Mouse (Mus musculus): ENCODE measurements around the gene Ephb2. TPM values are rescaled to one million over a fixed set of nuclear protein-coding genes. Genes with fewer than 3 reads are reported as not detected.
A peak's percentile ranks its signal among the peaks of the same experiment; 100 is the strongest.

Ephb2 gene
- 31.0 and 31.7 TPM in 2 replicates for polyA plus RNA-seq (2015; fragmentation: Nextera tagmentation; extraction: Ambion mirVana)

- H3K4me3 ChIP-seq, result peak within 1 kb of the TSS; percentile 72
- H3K4me1 ChIP-seq, result peaks cover 62% of the 10 kb centered on the region
- H3K36me3 ChIP-seq (replicated peaks), result no peaks in the 10 kb centered on the region
- peak within 1 kb of the TSS; percentile 85 for H3K9ac ChIP-seq
- H3K4me2 ChIP-seq, result peak within 1 kb of the TSS; percentile 86
- peak; percentile 87 for ATAC-seq (replicated peaks)
- under 1% methylated on average over 87 of the region's 88 CpGs for WGBS
- no peaks in the 10 kb centered on the region for H3K27me3 ChIP-seq (replicated peaks)
- peak within 1 kb of the TSS; percentile 99 for H3K27ac ChIP-seq
- H3K9me3 ChIP-seq, result no peaks in the 10 kb centered on the region
Measured at GRCm38 (mm10) chr4:136835621-136836386, at the start of gene Ephb2. TSS of gene Ephb2 (minus strand) at chr4:136835988.

GRCm38 (mm10) chr4:136878601-136879000 lies 42.8 kb upstream of the Ephb2 start:
- H3K4me3 ChIP-seq, result no peak overlapping the region
- 24% methylated on average over 5 of the region's 5 CpGs for WGBS
- H3K36me3 ChIP-seq (replicated peaks), result no peaks in the 10 kb centered on the region
- no peaks in the 10 kb centered on the region for H3K9me3 ChIP-seq
- ATAC-seq (replicated peaks), result no peak
- no peaks in the 10 kb centered on the region for H3K4me1 ChIP-seq
- no peaks in the 10 kb centered on the region; the same call in 1 of the 2 replicates for H3K27me3 ChIP-seq (replicated peaks)
- H3K27ac ChIP-seq, result no peak overlapping the region
- no peak overlapping the region for H3K4me2 ChIP-seq
- H3K9ac ChIP-seq, result no peak overlapping the region

GRCm38 (mm10) chr4:136878171-136878570 lies 42.4 kb upstream of the Ephb2 start:
- 0 out of 2 replicates have a peak, but pooled peaks have one; percentile 33 for ATAC-seq (replicated peaks)
- H3K4me2 ChIP-seq, result no peak overlapping the region
- H3K27ac ChIP-seq, result no peak overlapping the region
- 49% methylated on average over 8 of the region's 8 CpGs for WGBS
- H3K9me3 ChIP-seq, result no peaks in the 10 kb centered on the region
- H3K4me3 ChIP-seq, result no peak overlapping the region
- no peaks in the 10 kb centered on the region for H3K4me1 ChIP-seq
- H3K36me3 ChIP-seq (replicated peaks), result no peaks in the 10 kb centered on the region
- no peak overlapping the region for H3K9ac ChIP-seq
- no peaks in the 10 kb centered on the region; the same call in 1 of the 2 replicates for H3K27me3 ChIP-seq (replicated peaks)

- Histone ChIP-seq H3K36me3 (replicated peaks) (no peaks in the 10 kb centered on the region), H3K9me3 (no peaks in the 10 kb centered on the region), H3K4me1 (no peaks in the 10 kb centered on the region), H3K9ac (no peak overlapping the region), H3K4me2 (no peak overlapping the region), H3K4me3 (no peak overlapping the region), H3K27ac (no peak overlapping the region), H3K27me3 (replicated peaks) (no peaks in the 10 kb centered on the region; the same call in 1 of the 2 replicates)
- ATAC-seq (replicated peaks), result peak; percentile 74; the same call in 1 of the 2 replicates
- 17% methylated on average over 7 of the region's 7 CpGs for WGBS
Measured at GRCm38 (mm10) chr4:136876971-136877370, 41.2 kb upstream of the Ephb2 start.

GRCm38 (mm10) chr4:136875012-136875411 lies 39.2 kb upstream of the Ephb2 start:
- Histone ChIP-seq H3K9me3 (no peaks in the 10 kb centered on the region), H3K36me3 (replicated peaks) (no peaks in the 10 kb centered on the region), H3K27ac (no peak overlapping the region), H3K4me3 (no peak overlapping the region), H3K4me1 (no peaks in the 10 kb centered on the region), H3K9ac (no peak overlapping the region), H3K4me2 (no peak overlapping the region), H3K27me3 (replicated peaks) (no peaks in the 10 kb centered on the region)
- WGBS, result 90% methylated on average over 14 of the region's 14 CpGs
- no peak for ATAC-seq (replicated peaks)

- Histone ChIP-seq H3K27ac (0 out of 2 replicates have a peak overlapping the region, but pooled peaks have one; percentile 4), H3K4me3 (no peak overlapping the region), H3K4me1 (peaks cover 34% of the 10 kb centered on the region), H3K9me3 (no peaks in the 10 kb centered on the region), H3K36me3 (replicated peaks) (no peaks in the 10 kb centered on the region), H3K4me2 (no peak overlapping the region), H3K9ac (no peak overlapping the region), H3K27me3 (replicated peaks) (no peaks in the 10 kb centered on the region)
- 80% methylated on average over 6 of the region's 6 CpGs for WGBS
- ATAC-seq (replicated peaks), result no peak
Measured at GRCm38 (mm10) chr4:136868371-136868770, 32.6 kb upstream of the Ephb2 start.

GRCm38 (mm10) chr4:136867690-136868345 lies 32.0 kb upstream of the Ephb2 start:
- 14% methylated on average over 12 of the region's 12 CpGs for WGBS
- no peaks in the 10 kb centered on the region for H3K36me3 ChIP-seq (replicated peaks)
- no peaks in the 10 kb centered on the region for H3K9me3 ChIP-seq
- ATAC-seq (replicated peaks), result peak; percentile 26; the same call in 1 of the 2 replicates
- H3K4me1 ChIP-seq, result peaks cover 35% of the 10 kb centered on the region
- 0 out of 2 replicates have a peak overlapping the region, but pooled peaks have one; percentile 4 for H3K27ac ChIP-seq
- no peaks in the 10 kb centered on the region for H3K27me3 ChIP-seq (replicated peaks)
- H3K4me3 ChIP-seq, result no peak overlapping the region
- H3K4me2 ChIP-seq, result no peak overlapping the region
- H3K9ac ChIP-seq, result no peak overlapping the region

GRCm38 (mm10) chr4:136865531-136865930 lies 29.7 kb upstream of the Ephb2 start:
- Histone ChIP-seq H3K27ac (peak overlapping the region; percentile 65), H3K4me3 (no peak overlapping the region)

GRCm38 (mm10) chr4:136864751-136865470 lies 29.1 kb upstream of the Ephb2 start:
- H3K4me1 ChIP-seq, result peaks cover 53% of the 10 kb centered on the region
- no peaks in the 10 kb centered on the region for H3K9me3 ChIP-seq
- H3K27ac ChIP-seq, result peak overlapping the region; percentile 65
- WGBS, result 2% methylated on average over 15 of the region's 15 CpGs
- ATAC-seq (replicated peaks), result peak; percentile 63; the same call in 1 of the 2 replicates
- H3K27me3 ChIP-seq (replicated peaks), result no peaks in the 10 kb centered on the region
- peak overlapping the region; percentile 25 for H3K4me2 ChIP-seq
- no peak overlapping the region for H3K9ac ChIP-seq
- H3K36me3 ChIP-seq (replicated peaks), result no peaks in the 10 kb centered on the region
- H3K4me3 ChIP-seq, result no peak overlapping the region

More at GRCm38 (mm10) chr4:136865531-136865930, 29.7 kb upstream of the Ephb2 start:
- Histone ChIP-seq H3K9me3 (no peaks in the 10 kb centered on the region), H3K4me2 (peak overlapping the region; percentile 25; the same call in 1 of the 2 replicates), H3K9ac (no peak overlapping the region), H3K27me3 (replicated peaks) (no peaks in the 10 kb centered on the region), H3K4me1 (peaks cover 53% of the 10 kb centered on the region), H3K36me3 (replicated peaks) (no peaks in the 10 kb centered on the region)
- 44% methylated on average over 5 of the region's 5 CpGs for WGBS
- ATAC-seq (replicated peaks), result peak; percentile 43

GRCm38 (mm10) chr4:136863517-136863916 lies 27.7 kb upstream of the Ephb2 start:
- ATAC-seq (replicated peaks), result no peak
- Histone ChIP-seq H3K9ac (no peak overlapping the region), H3K4me1 (peaks cover 53% of the 10 kb centered on the region), H3K9me3 (no peaks in the 10 kb centered on the region), H3K36me3 (replicated peaks) (no peaks in the 10 kb centered on the region), H3K27me3 (replicated peaks) (no peaks in the 10 kb centered on the region), H3K4me3 (no peak overlapping the region), H3K4me2 (no peak overlapping the region), H3K27ac (no peak overlapping the region)
- 15% methylated on average over 9 of the region's 9 CpGs for WGBS

GRCm38 (mm10) chr4:136862411-136862810 lies 26.6 kb upstream of the Ephb2 start:
- Histone ChIP-seq H3K9ac (no peak overlapping the region), H3K9me3 (no peaks in the 10 kb centered on the region), H3K4me1 (peaks cover 45% of the 10 kb centered on the region), H3K27me3 (replicated peaks) (no peaks in the 10 kb centered on the region), H3K36me3 (replicated peaks) (no peaks in the 10 kb centered on the region), H3K4me3 (no peak overlapping the region), H3K27ac (peak overlapping the region; percentile 60), H3K4me2 (no peak overlapping the region)
- 72% methylated on average over 2 of the region's 2 CpGs for WGBS
- ATAC-seq (replicated peaks), result no peak

- Histone ChIP-seq H3K27ac (peak overlapping the region; percentile 60), H3K4me1 (peaks cover 43% of the 10 kb centered on the region), H3K4me2 (no peak overlapping the region), H3K36me3 (replicated peaks) (no peaks in the 10 kb centered on the region), H3K27me3 (replicated peaks) (no peaks in the 10 kb centered on the region), H3K9ac (no peak overlapping the region), H3K9me3 (no peaks in the 10 kb centered on the region), H3K4me3 (no peak overlapping the region)
- 3% methylated on average over 17 of the region's 17 CpGs for WGBS
- no peak; the same call in 1 of the 2 replicates for ATAC-seq (replicated peaks)
Measured at GRCm38 (mm10) chr4:136861806-136862205, 26.0 kb upstream of the Ephb2 start.

All from midbrain, embryonic 15.5 days (tissue).